Mouse (Mus musculus): ENCODE data around the gene 4932414N04Rik. TPM values are rescaled to one million over a fixed set of nuclear protein-coding genes. Genes with fewer than 3 reads are reported as not detected.
"Not testable (repeated sequence)": the region's sequence is repeated elsewhere in the genome, so short reads cannot be mapped to it uniquely, and the experiment has no call there.

4932414N04Rik gene
- polyA plus RNA-seq, 1 experiment from 2014 or later: not detected

- peak overlapping the region; percentile 28 for H3K4me3 ChIP-seq (ENCODE audit: low read depth, low read length)
- H3K27me3 ChIP-seq (ENCODE audit: control insufficient read depth, insufficient read depth, low read length): no peaks in the 10 kb centered on the region
- H3K27ac ChIP-seq (ENCODE audit: low read depth, low read length): 0 out of 2 replicates have a peak overlapping the region, but pooled peaks have one; percentile 16
- WGBS (ENCODE audit: insufficient replicate concordance): 17% methylated on average over 16 of the region's 16 CpGs
- peak overlapping the region; percentile 52 for H3K4me2 ChIP-seq
- H3K36me3 ChIP-seq (ENCODE audit: control insufficient read depth, insufficient read depth, low read length): no peaks in the 10 kb centered on the region
- ATAC-seq (replicated peaks; ENCODE audit: insufficient number of reproducible peaks, low FRiP score, low TSS enrichment): no peak; the same call in 1 of the 2 replicates
- H3K4me1 ChIP-seq (ENCODE audit: control insufficient read depth, insufficient read depth, low read length): peaks cover 11% of the 10 kb centered on the region
- H3K9me3 ChIP-seq (replicated peaks; ENCODE audit: control insufficient read depth, low read length): no peaks in the 10 kb centered on the region
- H3K9ac ChIP-seq (ENCODE audit: low read depth, low read length): peak overlapping the region; percentile 30; the same call in 1 of the 2 replicates
These were observed 126.2 kb downstream of the 4932414N04Rik start for GRCm38 (mm10) chr2:68782268-68783132.

- not testable (repeated sequence) for H3K36me3 ChIP-seq (ENCODE audit: control insufficient read depth, insufficient read depth, low read length); ATAC-seq (replicated peaks; ENCODE audit: insufficient number of reproducible peaks, low FRiP score, low TSS enrichment); H3K4me2 ChIP-seq; H3K4me3 ChIP-seq (ENCODE audit: low read depth, low read length); H3K9me3 ChIP-seq (replicated peaks; ENCODE audit: control insufficient read depth, low read length); H3K27ac ChIP-seq (ENCODE audit: low read depth, low read length); H3K9ac ChIP-seq (ENCODE audit: low read depth, low read length); H3K27me3 ChIP-seq (ENCODE audit: control insufficient read depth, insufficient read depth, low read length)
- WGBS (ENCODE audit: insufficient replicate concordance): 90% methylated on average over 8 of the region's 8 CpGs
- peaks cover 12% of the 10 kb centered on the region for H3K4me1 ChIP-seq (ENCODE audit: control insufficient read depth, insufficient read depth, low read length)
These were observed 127.4 kb downstream of the 4932414N04Rik start for GRCm38 (mm10) chr2:68783664-68784063.

- Histone ChIP-seq H3K4me1 (ENCODE audit: control insufficient read depth, insufficient read depth, low read length) (peaks cover 12% of the 10 kb centered on the region), H3K4me3 (ENCODE audit: low read depth, low read length) (no peak overlapping the region), H3K36me3 (ENCODE audit: control insufficient read depth, insufficient read depth, low read length) (no peaks in the 10 kb centered on the region), H3K27ac (ENCODE audit: low read depth, low read length) (no peak overlapping the region), H3K27me3 (ENCODE audit: control insufficient read depth, insufficient read depth, low read length) (no peaks in the 10 kb centered on the region), H3K9me3 (replicated peaks; ENCODE audit: control insufficient read depth, low read length) (no peaks in the 10 kb centered on the region), H3K4me2 (no peak overlapping the region), H3K9ac (ENCODE audit: low read depth, low read length) (no peak overlapping the region)
- 26% methylated on average over 5 of the region's 5 CpGs for WGBS (ENCODE audit: insufficient replicate concordance)
- ATAC-seq (replicated peaks; ENCODE audit: insufficient number of reproducible peaks, low FRiP score, low TSS enrichment): peak; percentile 60; the same call in 1 of the 2 replicates
These were observed 128.6 kb downstream of the 4932414N04Rik start for GRCm38 (mm10) chr2:68784710-68785427.

- Histone ChIP-seq H3K4me3 (ENCODE audit: low read depth, low read length) (no peak overlapping the region), H3K27me3 (ENCODE audit: control insufficient read depth, insufficient read depth, low read length) (no peaks in the 10 kb centered on the region), H3K27ac (ENCODE audit: low read depth, low read length) (no peak overlapping the region; the same call in 1 of the 2 replicates), H3K4me2 (no peak overlapping the region), H3K4me1 (ENCODE audit: control insufficient read depth, insufficient read depth, low read length) (peaks cover 12% of the 10 kb centered on the region), H3K36me3 (ENCODE audit: control insufficient read depth, insufficient read depth, low read length) (no peaks in the 10 kb centered on the region), H3K9me3 (replicated peaks; ENCODE audit: control insufficient read depth, low read length) (no peaks in the 10 kb centered on the region), H3K9ac (ENCODE audit: low read depth, low read length) (no peak overlapping the region)
- ATAC-seq (replicated peaks; ENCODE audit: insufficient number of reproducible peaks, low FRiP score, low TSS enrichment): no peak
- WGBS (ENCODE audit: insufficient replicate concordance): 36% methylated on average over 3 of the region's 3 CpGs
These were observed 130.9 kb downstream of the 4932414N04Rik start for GRCm38 (mm10) chr2:68787161-68787675.

GRCm38 (mm10) chr2:68792296-68792695, 136.0 kb downstream of the 4932414N04Rik start:
- Histone ChIP-seq H3K4me2 (no peak overlapping the region), H3K4me1 (ENCODE audit: control insufficient read depth, insufficient read depth, low read length) (peaks cover 3% of the 10 kb centered on the region), H3K27me3 (ENCODE audit: control insufficient read depth, insufficient read depth, low read length) (no peaks in the 10 kb centered on the region), H3K9me3 (replicated peaks; ENCODE audit: control insufficient read depth, low read length) (no peaks in the 10 kb centered on the region), H3K36me3 (ENCODE audit: control insufficient read depth, insufficient read depth, low read length) (no peaks in the 10 kb centered on the region), H3K9ac (ENCODE audit: low read depth, low read length) (no peak overlapping the region), H3K27ac (ENCODE audit: low read depth, low read length) (no peak overlapping the region), H3K4me3 (ENCODE audit: low read depth, low read length) (no peak overlapping the region)
- WGBS (ENCODE audit: insufficient replicate concordance): 52% methylated on average over 5 of the region's 5 CpGs
- ATAC-seq (replicated peaks; ENCODE audit: insufficient number of reproducible peaks, low FRiP score, low TSS enrichment): no peak

- Histone ChIP-seq H3K9me3 (replicated peaks; ENCODE audit: control insufficient read depth, low read length) (no peaks in the 10 kb centered on the region), H3K4me1 (ENCODE audit: control insufficient read depth, insufficient read depth, low read length) (no peaks in the 10 kb centered on the region), H3K27ac (ENCODE audit: low read depth, low read length) (no peak overlapping the region), H3K9ac (ENCODE audit: low read depth, low read length) (no peak overlapping the region), H3K4me3 (ENCODE audit: low read depth, low read length) (no peak overlapping the region), H3K4me2 (no peak overlapping the region), H3K27me3 (ENCODE audit: control insufficient read depth, insufficient read depth, low read length) (no peaks in the 10 kb centered on the region), H3K36me3 (ENCODE audit: control insufficient read depth, insufficient read depth, low read length) (no peaks in the 10 kb centered on the region)
- 62% methylated on average over 1 of the region's 1 CpGs for WGBS (ENCODE audit: insufficient replicate concordance)
- ATAC-seq (replicated peaks; ENCODE audit: insufficient number of reproducible peaks, low FRiP score, low TSS enrichment): no peak
These were observed 137.2 kb downstream of the 4932414N04Rik start for GRCm38 (mm10) chr2:68793472-68793871.

- 89% methylated on average over 5 of the region's 5 CpGs for WGBS (ENCODE audit: insufficient replicate concordance)
- no peaks in the 10 kb centered on the region for H3K9me3 ChIP-seq (replicated peaks; ENCODE audit: control insufficient read depth, low read length)
- no peak overlapping the region for H3K27ac ChIP-seq (ENCODE audit: low read depth, low read length)
These were observed 137.9 kb downstream of the 4932414N04Rik start for GRCm38 (mm10) chr2:68794181-68794580.

GRCm38 (mm10) chr2:68794616-68795015, 138.3 kb downstream of the 4932414N04Rik start:
- ATAC-seq (replicated peaks; ENCODE audit: insufficient number of reproducible peaks, low FRiP score, low TSS enrichment): no peak
- Histone ChIP-seq H3K4me1 (ENCODE audit: control insufficient read depth, insufficient read depth, low read length) (no peaks in the 10 kb centered on the region), H3K27ac (ENCODE audit: low read depth, low read length) (no peak overlapping the region), H3K4me3 (ENCODE audit: low read depth, low read length) (no peak overlapping the region), H3K4me2 (no peak overlapping the region), H3K9me3 (replicated peaks; ENCODE audit: control insufficient read depth, low read length) (no peaks in the 10 kb centered on the region), H3K27me3 (ENCODE audit: control insufficient read depth, insufficient read depth, low read length) (no peaks in the 10 kb centered on the region), H3K36me3 (ENCODE audit: control insufficient read depth, insufficient read depth, low read length) (no peaks in the 10 kb centered on the region), H3K9ac (ENCODE audit: low read depth, low read length) (no peak overlapping the region)
- 57% methylated on average over 9 of the region's 9 CpGs for WGBS (ENCODE audit: insufficient replicate concordance)

More at GRCm38 (mm10) chr2:68794181-68794580, 137.9 kb downstream of the 4932414N04Rik start:
- Histone ChIP-seq H3K4me2 (no peak overlapping the region), H3K36me3 (ENCODE audit: control insufficient read depth, insufficient read depth, low read length) (no peaks in the 10 kb centered on the region), H3K4me3 (ENCODE audit: low read depth, low read length) (no peak overlapping the region), H3K27me3 (ENCODE audit: control insufficient read depth, insufficient read depth, low read length) (no peaks in the 10 kb centered on the region), H3K9ac (ENCODE audit: low read depth, low read length) (no peak overlapping the region), H3K4me1 (ENCODE audit: control insufficient read depth, insufficient read depth, low read length) (no peaks in the 10 kb centered on the region)
- ATAC-seq (replicated peaks; ENCODE audit: insufficient number of reproducible peaks, low FRiP score, low TSS enrichment): no peak
